Mouse (Mus musculus): Measurements from ENCODE around the gene Ern1. TPM values are rescaled to one million over a fixed set of nuclear protein-coding genes. Genes with fewer than 3 reads are reported as not detected.
A peak's percentile ranks its signal among the peaks of the same experiment; 100 is the strongest.
"Not testable (repeated sequence)": the region's sequence is repeated elsewhere in the genome, so short reads cannot be mapped to it uniquely, and the experiment has no call there.

Gene Ern1
- polyA plus RNA-seq, 1 experiment = 9.3 TPM

GRCm38 (mm10) chr11:106497926-106498325 is 10.3 kb upstream of the Ern1 start:
- no peak overlapping the region for H3K4me3 ChIP-seq (ENCODE audit: insufficient read depth, low read length)
- TF ChIP-seq POLR2A (IDR thresholded peaks at IDR 0.05; ENCODE audit: low read depth, low read length) = no peak
- H3K27ac ChIP-seq (ENCODE audit: insufficient read depth, low read length) = no peak overlapping the region
- no peaks in the 10 kb centered on the region; the same call in 1 of the 2 replicates for H3K4me1 ChIP-seq (ENCODE audit: control insufficient read depth, insufficient read depth, low read length)

DNA sequence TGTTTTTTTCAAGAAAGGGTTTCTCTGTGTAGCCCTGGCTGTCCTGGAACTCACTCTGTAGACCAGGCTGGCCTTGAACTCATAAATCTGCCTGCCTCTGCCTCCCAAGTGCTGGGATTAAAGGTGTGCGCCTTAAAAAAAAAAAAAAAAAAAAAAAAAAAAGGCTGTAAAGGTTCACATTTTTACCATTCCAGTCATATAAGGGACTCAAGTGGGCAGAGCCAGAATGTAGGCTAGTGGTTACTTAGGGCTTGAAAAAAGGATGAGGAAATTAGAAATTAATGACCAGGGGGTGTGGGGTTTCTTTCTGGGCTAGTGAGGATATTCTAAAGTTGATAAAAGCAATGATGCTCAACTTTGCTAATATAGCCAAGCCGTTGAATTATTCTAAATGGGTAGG is 9.4 kb upstream of the Ern1 start:
- H3K4me1 ChIP-seq (ENCODE audit: control insufficient read depth, insufficient read depth, low read length); H3K27ac ChIP-seq (ENCODE audit: insufficient read depth, low read length); H3K4me3 ChIP-seq (ENCODE audit: insufficient read depth, low read length): not testable (repeated sequence)

DNA sequence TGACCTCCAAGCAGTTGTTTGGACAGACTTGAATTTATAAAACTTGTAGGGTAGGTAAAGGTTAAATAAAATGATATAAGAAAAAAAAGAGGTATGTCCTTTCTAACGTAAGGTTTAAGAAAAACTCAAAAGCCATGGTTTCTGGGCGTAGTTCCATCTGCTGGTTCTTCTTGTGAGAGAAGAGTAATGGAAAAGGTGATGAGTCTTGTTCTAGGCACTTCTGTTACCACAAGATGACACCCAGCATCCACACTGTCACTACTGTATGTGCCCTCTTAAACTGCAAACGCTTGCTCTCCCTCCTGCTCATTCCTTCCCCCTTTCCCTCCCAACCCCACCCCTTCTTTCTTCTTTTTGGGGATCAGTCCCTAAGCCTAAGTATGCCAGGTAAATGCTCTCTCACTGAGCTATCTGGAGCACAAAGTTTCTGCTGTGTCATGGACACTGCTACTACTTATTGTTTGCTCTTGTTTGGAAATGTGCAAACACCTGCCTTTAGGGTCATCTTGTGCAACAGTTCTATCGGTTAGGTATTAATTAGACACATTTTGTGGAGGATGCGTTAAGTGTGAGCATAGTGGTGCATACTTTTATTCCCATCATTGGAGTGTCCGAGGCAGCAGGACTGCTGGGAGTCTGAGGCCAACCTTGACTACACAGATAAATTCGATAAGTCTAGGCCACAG is 5.5 kb upstream of the Ern1 start:
- TF ChIP-seq CTCF (IDR thresholded peaks at IDR 0.05; ENCODE audit: borderline replicate concordance, insufficient read depth, low read length) = no peak
- no peak for TF ChIP-seq POLR2A (IDR thresholded peaks at IDR 0.05; ENCODE audit: low read depth, low read length)
- no peak overlapping the region for H3K4me3 ChIP-seq (ENCODE audit: insufficient read depth, low read length)
- no peak overlapping the region for H3K27ac ChIP-seq (ENCODE audit: insufficient read depth, low read length)
- H3K4me1 ChIP-seq (ENCODE audit: control insufficient read depth, insufficient read depth, low read length) = no peaks in the 10 kb centered on the region

DNA sequence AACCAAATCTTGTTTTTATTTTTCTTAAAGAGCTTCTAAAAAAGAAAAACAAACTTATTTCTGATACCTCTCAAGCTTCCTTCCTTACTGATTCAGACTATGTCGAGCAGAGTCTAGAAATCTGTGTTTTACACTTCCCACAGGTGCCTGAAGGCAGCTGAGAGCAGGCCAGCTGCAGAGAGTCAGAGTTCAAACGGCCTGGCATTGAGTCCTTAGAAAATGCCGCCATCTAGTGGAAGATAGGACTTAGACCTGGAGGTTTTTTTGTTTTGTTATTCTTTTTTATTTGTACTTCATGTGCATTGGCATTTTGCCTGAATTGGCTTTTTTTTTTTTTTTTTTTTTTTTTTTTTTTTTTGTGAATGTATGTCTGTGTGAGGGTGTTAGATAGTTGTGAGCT is 3.7 kb upstream of the Ern1 start:
- H3K4me3 ChIP-seq (ENCODE audit: insufficient read depth, low read length) = no peak overlapping the region
- H3K27ac ChIP-seq (ENCODE audit: insufficient read depth, low read length) = no peak overlapping the region
- peak; percentile 18; the same call in 1 of the 2 replicates for TF ChIP-seq CTCF (IDR thresholded peaks at IDR 0.05; ENCODE audit: borderline replicate concordance, insufficient read depth, low read length)
- no peak for TF ChIP-seq POLR2A (IDR thresholded peaks at IDR 0.05; ENCODE audit: low read depth, low read length)
- H3K4me1 ChIP-seq (ENCODE audit: control insufficient read depth, insufficient read depth, low read length) = no peaks in the 10 kb centered on the region

- H3K4me1 ChIP-seq (ENCODE audit: control insufficient read depth, insufficient read depth, low read length); H3K4me3 ChIP-seq (ENCODE audit: insufficient read depth, low read length); H3K27ac ChIP-seq (ENCODE audit: insufficient read depth, low read length): not testable (repeated sequence)
Measured at GRCm38 (mm10) chr11:106490600-106490999, 2.9 kb upstream of the Ern1 start.

- H3K4me3 ChIP-seq (ENCODE audit: insufficient read depth, low read length) = no peak overlapping the region
- TF ChIP-seq POLR2A (IDR thresholded peaks at IDR 0.05; ENCODE audit: low read depth, low read length) (no peak), CTCF (IDR thresholded peaks at IDR 0.05; ENCODE audit: borderline replicate concordance, insufficient read depth, low read length) (no peak)
Measured at GRCm38 (mm10) chr11:106490057-106490456, 2.4 kb upstream of the Ern1 start.

DNA sequence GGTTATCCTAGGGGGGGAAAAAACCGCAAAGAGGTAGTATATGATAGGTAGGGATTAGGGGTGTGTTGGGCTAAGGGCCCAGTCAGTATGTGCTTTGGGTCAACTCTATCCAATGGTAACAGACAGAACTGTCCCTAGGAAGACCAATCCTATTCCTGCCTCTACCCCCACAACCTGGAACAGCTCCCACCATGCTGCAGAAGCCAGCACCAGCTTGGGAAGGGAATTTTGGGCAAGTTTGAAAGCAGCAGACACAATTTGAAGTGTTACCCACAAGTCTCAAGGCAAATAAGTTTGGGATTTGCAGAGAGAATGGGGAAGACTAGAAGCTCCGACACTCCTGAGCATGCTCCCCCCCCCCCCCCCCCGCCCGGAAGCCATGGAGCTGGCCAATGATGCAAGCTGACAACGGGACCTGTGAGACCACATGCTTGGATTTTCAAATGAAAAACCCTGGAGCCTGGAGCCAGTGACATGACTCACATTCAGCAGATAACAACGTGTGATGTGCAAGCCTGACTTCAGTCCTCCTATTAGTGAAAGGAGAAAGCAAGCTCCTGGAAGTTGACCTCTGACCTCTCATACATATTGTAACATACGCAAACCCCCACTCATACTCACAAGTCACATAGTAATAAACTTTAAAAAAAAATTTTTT is 1.5 kb upstream of the Ern1 start:
- no peaks in the 10 kb centered on the region for H3K4me1 ChIP-seq (ENCODE audit: control insufficient read depth, insufficient read depth, low read length)
- TF ChIP-seq POLR2A (IDR thresholded peaks at IDR 0.05; ENCODE audit: low read depth, low read length) (no peak), CTCF (IDR thresholded peaks at IDR 0.05; ENCODE audit: borderline replicate concordance, insufficient read depth, low read length) (no peak)
- H3K4me3 ChIP-seq (ENCODE audit: insufficient read depth, low read length) = no peak overlapping the region
- H3K27ac ChIP-seq (ENCODE audit: insufficient read depth, low read length) = no peak overlapping the region

More at GRCm38 (mm10) chr11:106490057-106490456, 2.4 kb upstream of the Ern1 start:
- Histone ChIP-seq H3K4me1 (ENCODE audit: control insufficient read depth, insufficient read depth, low read length) (no peaks in the 10 kb centered on the region), H3K27ac (ENCODE audit: insufficient read depth, low read length) (no peak overlapping the region)

- peak overlapping the region; percentile 24 for H3K4me3 ChIP-seq (ENCODE audit: insufficient read depth, low read length)
- peak overlapping the region; percentile 41; the same call in 1 of the 2 replicates for H3K27ac ChIP-seq (ENCODE audit: insufficient read depth, low read length)
- H3K4me1 ChIP-seq (ENCODE audit: control insufficient read depth, insufficient read depth, low read length) = no peaks in the 10 kb centered on the region
- TF ChIP-seq POLR2A (IDR thresholded peaks at IDR 0.05; ENCODE audit: low read depth, low read length) (no peak), CTCF (IDR thresholded peaks at IDR 0.05; ENCODE audit: borderline replicate concordance, insufficient read depth, low read length) (no peak)
Measured at GRCm38 (mm10) chr11:106488126-106488561, 492 bp upstream of the Ern1 start.

GRCm38 (mm10) chr11:106486866-106487732 is 553 bp downstream of the Ern1 start:
- TF ChIP-seq CTCF (IDR thresholded peaks at IDR 0.05; ENCODE audit: borderline replicate concordance, insufficient read depth, low read length) = no peak
- no peak overlapping the region for H3K27ac ChIP-seq (ENCODE audit: insufficient read depth, low read length)
- peaks cover 2% of the 10 kb centered on the region for H3K4me1 ChIP-seq (ENCODE audit: control insufficient read depth, insufficient read depth, low read length)
- H3K4me3 ChIP-seq (ENCODE audit: insufficient read depth, low read length) = peak overlapping the region; percentile 96
